Mouse (Mus musculus): ENCODE data around the gene Olfr874. TPM values are rescaled to one million over a fixed set of nuclear protein-coding genes. Genes with fewer than 3 reads are reported as not detected.

Olfr874 gene
- polyA plus RNA-seq (2014; fragmentation: Nextera tagmentation; extraction: Ambion mirVana) = not detected in 2 replicates

DNA sequence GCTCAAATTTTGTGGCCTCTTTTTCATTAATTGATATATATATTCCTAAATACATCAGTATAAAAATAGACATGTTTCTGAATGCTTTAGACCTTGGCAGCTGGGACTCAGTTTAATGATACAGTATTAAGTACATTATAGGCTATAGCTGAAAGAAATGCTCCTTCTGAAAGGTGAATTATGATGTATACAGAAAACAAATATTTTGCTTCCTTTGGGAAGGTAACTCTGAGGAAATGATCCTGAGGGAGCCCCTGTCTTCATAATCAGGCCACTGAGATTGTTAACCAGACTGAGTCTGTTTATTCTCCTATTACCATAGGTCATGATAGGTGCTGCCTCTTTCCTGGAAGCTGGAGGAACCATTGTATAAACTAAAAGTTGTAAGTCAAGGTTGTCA, at the start of gene Olfr874:
Gene Olfr874, plus strand, starts transcription at position 301 of the 400 bp plus-strand sequence.
- Histone ChIP-seq H3K9me3 (ENCODE audit: low read depth, low read length) (no peaks in the 10 kb centered on the region), H3K4me2 (no peak within 1 kb of the TSS), H3K27ac (ENCODE audit: low read depth) (no peak within 1 kb of the TSS), H3K36me3 (ENCODE audit: insufficient read depth) (no peaks in the 10 kb centered on the region), H3K9ac (no peak within 1 kb of the TSS), H3K4me3 (ENCODE audit: low read depth, low read length) (no peak within 1 kb of the TSS), H3K4me1 (ENCODE audit: insufficient read depth) (no peaks in the 10 kb centered on the region), H3K27me3 (ENCODE audit: insufficient read depth, low read length) (no peaks in the 10 kb centered on the region)
- ATAC-seq (ENCODE audit: insufficient read depth) (no peak), DNase-seq (no peak)
- TF ChIP-seq CTCF (IDR thresholded peaks at IDR 0.05; ENCODE audit: low read depth) = no peak

DNA sequence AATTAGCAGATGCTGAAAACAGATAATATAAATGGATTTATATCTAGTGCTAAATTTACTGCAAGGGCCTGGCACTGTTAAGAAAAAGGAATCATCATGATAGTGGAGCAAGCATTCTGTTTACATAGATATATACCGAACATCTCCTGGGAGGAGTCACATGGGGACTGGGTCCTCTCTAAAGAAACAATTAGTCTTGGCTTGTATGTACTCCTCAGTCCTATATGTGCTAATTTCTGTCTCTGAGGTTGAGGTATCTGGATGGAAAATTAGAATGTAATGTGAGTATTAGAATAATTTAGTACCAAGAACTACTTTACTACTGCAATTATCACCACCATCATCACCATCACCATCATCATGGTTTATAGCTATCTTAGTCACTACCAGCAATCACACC, 28.8 kb upstream of the Olfr874 start, which contains the start of gene Olfr160:
Gene Olfr160, minus strand, starts transcription at position 101 of the 400 bp plus-strand sequence.
- H3K9me3 ChIP-seq (ENCODE audit: low read depth, low read length) = no peaks in the 10 kb centered on the region
- ATAC-seq (ENCODE audit: insufficient read depth) (no peak), DNase-seq (no peak)
- WGBS = 68% methylated on average over 1 of the region's 1 CpGs
- H3K4me2 ChIP-seq = no peak within 1 kb of the TSS
- H3K27ac ChIP-seq (ENCODE audit: low read depth) = no peak within 1 kb of the TSS
- no peak within 1 kb of the TSS for H3K4me3 ChIP-seq (ENCODE audit: low read depth, low read length)
- H3K4me1 ChIP-seq (ENCODE audit: insufficient read depth) = no peaks in the 10 kb centered on the region
- no peaks in the 10 kb centered on the region for H3K27me3 ChIP-seq (ENCODE audit: insufficient read depth, low read length)
- H3K36me3 ChIP-seq (ENCODE audit: insufficient read depth) = no peaks in the 10 kb centered on the region
- H3K9ac ChIP-seq = no peak within 1 kb of the TSS
- no peak for TF ChIP-seq CTCF (IDR thresholded peaks at IDR 0.05; ENCODE audit: low read depth)

DNA sequence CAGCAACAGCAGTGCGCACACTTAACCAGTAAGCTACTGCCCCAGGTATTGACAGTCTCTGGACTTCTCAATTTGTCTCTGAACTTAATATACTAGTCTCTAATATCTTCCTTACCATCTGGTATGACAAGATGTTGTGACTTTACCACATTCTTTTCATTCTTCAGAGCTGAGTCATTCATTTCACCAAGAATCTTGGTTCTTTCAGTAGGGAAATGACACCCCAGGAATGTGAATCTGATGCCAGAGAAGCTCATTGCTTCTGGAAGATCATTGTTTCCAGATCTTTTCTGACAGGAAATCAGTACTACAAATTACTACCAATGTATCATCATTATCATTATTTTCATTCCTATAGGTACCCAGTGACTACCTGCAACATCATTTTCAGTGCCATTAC, 10.6 kb upstream of the Olfr874 start:
- 81% methylated on average over 1 of the region's 1 CpGs for WGBS
- H3K4me2 ChIP-seq = no peak overlapping the region
- no peak overlapping the region for H3K27ac ChIP-seq (ENCODE audit: low read depth)
- H3K9me3 ChIP-seq (ENCODE audit: low read depth, low read length) = no peaks in the 10 kb centered on the region
- TF ChIP-seq CTCF (IDR thresholded peaks at IDR 0.05; ENCODE audit: low read depth) = no peak
- no peaks in the 10 kb centered on the region for H3K36me3 ChIP-seq (ENCODE audit: insufficient read depth)
- ATAC-seq (ENCODE audit: insufficient read depth) = no peak
- no peaks in the 10 kb centered on the region for H3K4me1 ChIP-seq (ENCODE audit: insufficient read depth)
- no peak overlapping the region for H3K9ac ChIP-seq
- DNase-seq = no peak
- H3K27me3 ChIP-seq (ENCODE audit: insufficient read depth, low read length) = no peaks in the 10 kb centered on the region
- H3K4me3 ChIP-seq (ENCODE audit: low read depth, low read length) = no peak overlapping the region

DNA sequence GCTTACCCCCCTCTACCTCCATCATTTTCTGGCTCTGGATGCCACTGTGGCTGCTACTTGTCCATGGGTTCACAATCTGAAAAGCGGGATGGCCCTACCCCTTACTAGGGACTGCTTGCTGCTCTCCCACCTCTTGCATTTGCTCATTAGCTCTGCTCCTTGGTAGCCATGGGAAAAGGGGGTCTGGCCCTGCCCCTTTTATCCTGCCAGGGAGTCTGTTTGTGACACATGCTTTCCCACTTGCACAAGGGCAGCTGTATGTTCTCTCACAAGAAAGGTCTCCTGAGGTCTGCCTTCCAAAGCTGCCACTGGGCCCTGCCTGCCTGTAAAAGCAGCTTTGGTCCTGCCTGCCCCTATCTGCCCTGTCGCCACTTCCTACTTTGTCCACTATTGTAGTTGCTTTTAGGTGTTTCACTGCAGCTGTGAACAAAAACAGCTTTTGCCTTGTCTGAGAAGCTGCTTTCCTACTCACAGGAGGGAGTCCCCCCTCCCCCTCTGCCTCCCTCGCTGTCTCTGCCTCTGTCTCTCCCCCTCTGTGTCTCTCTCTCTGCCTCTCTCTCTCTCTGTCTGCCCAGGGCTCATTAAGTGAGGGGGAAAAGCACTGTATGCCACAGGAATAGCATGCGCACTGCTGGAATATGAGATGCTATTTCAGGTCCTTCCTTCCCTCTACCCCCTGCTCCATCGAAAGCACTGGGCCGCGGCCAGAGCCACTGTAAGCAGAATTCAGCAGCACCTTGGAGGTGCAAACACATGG, 5.6 kb downstream of the Olfr874 start:
- 39% methylated on average over 7 of the region's 7 CpGs for WGBS
- Histone ChIP-seq H3K4me1 (ENCODE audit: insufficient read depth) (no peaks in the 10 kb centered on the region), H3K36me3 (ENCODE audit: insufficient read depth) (no peaks in the 10 kb centered on the region), H3K4me3 (ENCODE audit: low read depth, low read length) (no peak overlapping the region), H3K9ac (no peak overlapping the region), H3K27me3 (ENCODE audit: insufficient read depth, low read length) (no peaks in the 10 kb centered on the region), H3K9me3 (ENCODE audit: low read depth, low read length) (no peaks in the 10 kb centered on the region), H3K27ac (ENCODE audit: low read depth) (no peak overlapping the region), H3K4me2 (no peak overlapping the region)
- no peak for TF ChIP-seq CTCF (IDR thresholded peaks at IDR 0.05; ENCODE audit: low read depth)
- ATAC-seq (ENCODE audit: insufficient read depth) (no peak), DNase-seq (no peak)

DNA sequence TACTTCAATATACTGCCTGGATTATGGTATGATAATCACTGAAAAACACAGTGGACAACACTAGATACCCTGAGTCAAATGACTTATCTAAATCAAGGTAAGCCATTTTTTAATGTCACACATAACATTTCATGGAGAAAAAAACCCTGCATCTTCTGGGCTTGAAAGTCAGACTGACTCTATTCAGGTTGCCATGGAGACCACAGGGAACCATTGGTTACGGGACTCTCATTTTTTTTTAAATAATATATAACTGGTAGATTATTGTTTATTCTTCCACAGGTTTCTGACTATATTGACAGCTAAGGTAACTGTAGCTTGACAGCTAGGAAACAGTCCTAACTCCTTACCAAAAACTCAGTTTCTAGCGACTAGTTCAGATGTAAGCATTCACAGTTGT, 6.6 kb downstream of the Olfr874 start:
- Histone ChIP-seq H3K4me3 (ENCODE audit: low read depth, low read length) (no peak overlapping the region), H3K27me3 (ENCODE audit: insufficient read depth, low read length) (no peaks in the 10 kb centered on the region), H3K27ac (ENCODE audit: low read depth) (no peak overlapping the region), H3K36me3 (ENCODE audit: insufficient read depth) (no peaks in the 10 kb centered on the region), H3K9me3 (ENCODE audit: low read depth, low read length) (no peaks in the 10 kb centered on the region), H3K4me1 (ENCODE audit: insufficient read depth) (no peaks in the 10 kb centered on the region), H3K4me2 (no peak overlapping the region), H3K9ac (no peak overlapping the region)
- WGBS = 62% methylated on average over 2 of the region's 2 CpGs
- no peak for DNase-seq
- ATAC-seq (ENCODE audit: insufficient read depth) = no peak
- no peak for TF ChIP-seq CTCF (IDR thresholded peaks at IDR 0.05; ENCODE audit: low read depth)

DNA sequence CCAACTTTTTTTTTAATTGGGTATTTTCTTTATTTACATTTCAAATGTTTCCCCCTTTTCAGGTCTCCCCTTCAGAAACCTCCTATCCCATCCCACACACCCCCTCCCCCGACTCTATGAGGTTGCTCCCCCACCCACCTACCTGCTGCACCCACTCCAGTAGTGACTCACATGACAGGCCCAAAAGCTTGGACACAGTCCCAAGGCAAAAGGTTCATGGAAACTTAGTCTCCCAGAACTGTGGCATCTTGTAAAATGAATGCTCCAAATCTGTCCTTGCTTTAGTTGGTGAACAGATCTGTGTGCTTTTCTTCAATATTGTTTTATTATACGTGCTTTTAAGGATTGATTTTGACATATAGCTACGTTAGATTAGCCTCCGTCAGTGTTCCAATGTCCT, 7.1 kb downstream of the Olfr874 start:
- no peak overlapping the region for H3K9ac ChIP-seq
- no peak overlapping the region for H3K27ac ChIP-seq (ENCODE audit: low read depth)
- H3K4me2 ChIP-seq = no peak overlapping the region
- no peaks in the 10 kb centered on the region for H3K4me1 ChIP-seq (ENCODE audit: insufficient read depth)
- ATAC-seq (ENCODE audit: insufficient read depth) (no peak), DNase-seq (no peak)
- H3K36me3 ChIP-seq (ENCODE audit: insufficient read depth) = no peaks in the 10 kb centered on the region
- H3K9me3 ChIP-seq (ENCODE audit: low read depth, low read length) = no peaks in the 10 kb centered on the region
- H3K4me3 ChIP-seq (ENCODE audit: low read depth, low read length) = no peak overlapping the region
- TF ChIP-seq CTCF (IDR thresholded peaks at IDR 0.05; ENCODE audit: low read depth) = no peak
- 60% methylated on average over 4 of the region's 4 CpGs for WGBS
- no peaks in the 10 kb centered on the region for H3K27me3 ChIP-seq (ENCODE audit: insufficient read depth, low read length)

DNA sequence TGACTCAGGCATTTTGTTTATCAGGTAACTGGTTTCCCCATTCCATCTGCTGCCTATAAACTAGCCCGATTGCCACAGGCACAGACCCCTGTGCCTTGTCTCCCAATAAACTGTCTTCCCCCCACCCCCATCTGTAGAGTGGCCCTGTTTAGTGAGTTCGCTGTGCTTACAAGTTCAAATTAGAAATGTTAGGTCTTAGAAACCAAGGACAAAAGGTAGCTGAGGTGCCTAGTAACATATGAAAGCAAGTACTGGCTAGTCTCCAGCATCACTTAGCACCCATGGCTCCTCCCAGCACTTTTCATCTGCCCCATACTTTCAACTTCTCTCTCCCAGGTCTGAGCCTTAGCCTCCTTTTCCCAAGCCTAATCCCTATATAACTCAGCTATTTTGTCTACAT, 16.8 kb downstream of the Olfr874 start:
- H3K4me3 ChIP-seq (ENCODE audit: low read depth, low read length) = no peak overlapping the region
- ATAC-seq (ENCODE audit: insufficient read depth) (no peak), DNase-seq (no peak)
- H3K9ac ChIP-seq = no peak overlapping the region
- no peaks in the 10 kb centered on the region for H3K9me3 ChIP-seq (ENCODE audit: low read depth, low read length)
- no peak for TF ChIP-seq CTCF (IDR thresholded peaks at IDR 0.05; ENCODE audit: low read depth)
- no peak overlapping the region for H3K4me2 ChIP-seq
- H3K4me1 ChIP-seq (ENCODE audit: insufficient read depth) = no peaks in the 10 kb centered on the region
- H3K27ac ChIP-seq (ENCODE audit: low read depth) = no peak overlapping the region
- 88% methylated on average over 2 of the region's 2 CpGs for WGBS
- no peaks in the 10 kb centered on the region for H3K36me3 ChIP-seq (ENCODE audit: insufficient read depth)
- no peaks in the 10 kb centered on the region for H3K27me3 ChIP-seq (ENCODE audit: insufficient read depth, low read length)
